Mouse (Mus musculus) forebrain, embryonic 12.5 days (tissue): ENCODE results near the gene Asb8. TPM values are rescaled to one million over a fixed set of nuclear protein-coding genes. Genes with fewer than 3 reads are reported as not detected.

Experiments
- ATAC-seq: fragments of 200-750 bp; cut with Nextera tagmentation; 2 replicates; pipeline ENCODE4 v1.8.0; 2017; ENCODE audit warnings: moderate TSS enrichment; ENCODE audit not compliant: low FRiP score
- H3K27ac ChIP-seq: fragments of 300-500 bp; sonication (generic); 2 replicates; pipeline ENCODE4 v1.5.1; 2016; ENCODE audit warnings: mild to moderate bottlenecking
- H3K27me3 ChIP-seq: fragments of 300-500 bp; sonication (generic); 2 replicates; pipeline ENCODE4 v1.6.1; 2016; ENCODE audit warnings: mild to moderate bottlenecking
- H3K36me3 ChIP-seq: fragments of 300-500 bp; sonication (generic); replicated peaks from 2 replicates; pipeline ENCODE4 v1.6.1; 2016; ENCODE audit warnings: mild to moderate bottlenecking
- H3K4me1 ChIP-seq: fragments of 300-500 bp; sonication (generic); 2 replicates; pipeline ENCODE4 v1.6.1; 2016
- H3K4me2 ChIP-seq: fragments of 300-500 bp; sonication (generic); 2 replicates; pipeline ENCODE4 v1.6.1; 2016; ENCODE audit warnings: mild to moderate bottlenecking, moderate library complexity
- H3K4me3 ChIP-seq: fragments of 300-500 bp; sonication (generic); replicated peaks from 2 replicates; pipeline ENCODE4 v1.5.1; 2016; ENCODE audit warnings: mild to moderate bottlenecking
- H3K9ac ChIP-seq: fragments of 300-500 bp; sonication (generic); 2 replicates; pipeline ENCODE4 v1.6.1; 2016; ENCODE audit warnings: mild to moderate bottlenecking
- H3K9me3 ChIP-seq: fragments of 300-500 bp; sonication (generic); 2 replicates; pipeline ENCODE4 v1.6.1; 2016
- WGBS: fragments of 180-500 bp; shearing (Covaris S2); methylation state at CpG from one replicate; pipeline ENCODE4 v1.1.7; 2016; 5-methylcytosine and 5-hydroxymethylcytosine counted together
- polyA plus RNA-seq: library from polyadenylated mRNA; unstranded; fragments of >200 nt; fragmentation: Nextera tagmentation; extraction: Ambion mirVana; gene quantifications from 2 replicates; pipeline ENCODE4 v1.2.1, GENCODE M21; 2016

The Asb8 gene
- polyA plus RNA-seq, 1 experiment from 2014 or later = 38.4 TPM

- H3K4me2 ChIP-seq = no peak overlapping the region
- peaks cover 91% of the 10 kb centered on the region for H3K36me3 ChIP-seq
- no peaks in the 10 kb centered on the region for H3K9me3 ChIP-seq
- 93% methylated on average over 3 of the region's 3 CpGs for WGBS
- H3K27me3 ChIP-seq = no peaks in the 10 kb centered on the region
- no peaks in the 10 kb centered on the region for H3K4me1 ChIP-seq
- no peak overlapping the region for H3K27ac ChIP-seq
- H3K9ac ChIP-seq = no peak overlapping the region
- no peak for ATAC-seq
- no peak overlapping the region for H3K4me3 ChIP-seq
These were observed 32.0 kb downstream of the Asb8 start for GRCm38 (mm10) chr15:98133471-98133870.

- Histone ChIP-seq H3K9me3 (no peaks in the 10 kb centered on the region), H3K9ac (no peak overlapping the region), H3K36me3 (peaks cover 95% of the 10 kb centered on the region), H3K27ac (no peak overlapping the region), H3K4me3 (no peak overlapping the region), H3K4me2 (no peak overlapping the region), H3K4me1 (no peaks in the 10 kb centered on the region), H3K27me3 (no peaks in the 10 kb centered on the region)
- no peak for ATAC-seq
- 91% methylated on average over 15 of the region's 15 CpGs for WGBS
These were observed 33.3 kb downstream of the Asb8 start for GRCm38 (mm10) chr15:98131942-98132655.

GRCm38 (mm10) chr15:98131451-98131850 is 34.0 kb downstream of the Asb8 start:
- Histone ChIP-seq H3K27me3 (no peaks in the 10 kb centered on the region), H3K36me3 (peaks cover 95% of the 10 kb centered on the region), H3K4me1 (no peaks in the 10 kb centered on the region), H3K27ac (no peak overlapping the region), H3K9me3 (no peaks in the 10 kb centered on the region), H3K4me2 (no peak overlapping the region), H3K9ac (no peak overlapping the region), H3K4me3 (no peak overlapping the region)
- ATAC-seq = no peak
- 93% methylated on average over 7 of the region's 7 CpGs for WGBS

GRCm38 (mm10) chr15:98131001-98131400 is 34.4 kb downstream of the Asb8 start:
- Histone ChIP-seq H3K27ac (no peak overlapping the region), H3K36me3 (peaks cover 95% of the 10 kb centered on the region), H3K4me2 (no peak overlapping the region), H3K4me1 (no peaks in the 10 kb centered on the region), H3K9me3 (no peaks in the 10 kb centered on the region), H3K4me3 (no peak overlapping the region), H3K27me3 (no peaks in the 10 kb centered on the region), H3K9ac (no peak overlapping the region)
- no peak for ATAC-seq
- WGBS = 91% methylated on average over 4 of the region's 4 CpGs

- ATAC-seq = no peak
- H3K4me2 ChIP-seq = no peak overlapping the region
- no peak overlapping the region for H3K9ac ChIP-seq
- no peaks in the 10 kb centered on the region for H3K4me1 ChIP-seq
- H3K4me3 ChIP-seq = no peak overlapping the region
- WGBS = 94% methylated on average over 20 of the region's 20 CpGs
- no peak overlapping the region for H3K27ac ChIP-seq
- peaks cover 73% of the 10 kb centered on the region for H3K36me3 ChIP-seq
- no peaks in the 10 kb centered on the region for H3K9me3 ChIP-seq
- H3K27me3 ChIP-seq = no peaks in the 10 kb centered on the region
These were observed 44.6 kb downstream of the Asb8 start for GRCm38 (mm10) chr15:98120831-98121230.

- peaks cover 67% of the 10 kb centered on the region for H3K36me3 ChIP-seq
These were observed 46.1 kb downstream of the Asb8 start for GRCm38 (mm10) chr15:98119363-98119762.

GRCm38 (mm10) chr15:98116287-98116686 is 49.1 kb downstream of the Asb8 start:
- ATAC-seq = no peak
- H3K4me2 ChIP-seq = no peak overlapping the region
- H3K36me3 ChIP-seq = peaks cover 49% of the 10 kb centered on the region
- H3K4me1 ChIP-seq = no peaks in the 10 kb centered on the region
- no peaks in the 10 kb centered on the region for H3K9me3 ChIP-seq
- no peak overlapping the region for H3K4me3 ChIP-seq
- WGBS = 91% methylated on average over 5 of the region's 5 CpGs
- H3K9ac ChIP-seq = no peak overlapping the region
- no peaks in the 10 kb centered on the region for H3K27me3 ChIP-seq
- H3K27ac ChIP-seq = no peak overlapping the region

More at GRCm38 (mm10) chr15:98119363-98119762, 46.1 kb downstream of the Asb8 start:
- Histone ChIP-seq H3K27ac (no peak overlapping the region), H3K9me3 (no peaks in the 10 kb centered on the region), H3K4me3 (no peak overlapping the region), H3K4me1 (no peaks in the 10 kb centered on the region), H3K27me3 (no peaks in the 10 kb centered on the region), H3K9ac (no peak overlapping the region), H3K4me2 (no peak overlapping the region)
- WGBS = 89% methylated on average over 12 of the region's 12 CpGs
- ATAC-seq = no peak

GRCm38 (mm10) chr15:98115779-98116163 is 49.7 kb downstream of the Asb8 start:
- Histone ChIP-seq H3K9me3 (no peaks in the 10 kb centered on the region), H3K4me1 (0 out of 2 replicates have a peak, but pooled peaks cover 3% of the 10 kb centered on the region), H3K9ac (no peak overlapping the region), H3K27ac (no peak overlapping the region), H3K36me3 (peaks cover 44% of the 10 kb centered on the region), H3K4me3 (no peak overlapping the region), H3K4me2 (no peak overlapping the region), H3K27me3 (no peaks in the 10 kb centered on the region)
- no peak for ATAC-seq
- 97% methylated on average over 9 of the region's 9 CpGs for WGBS

GRCm38 (mm10) chr15:98114852-98115778 is 50.3 kb downstream of the Asb8 start:
- peaks cover 41% of the 10 kb centered on the region for H3K36me3 ChIP-seq
- no peak for ATAC-seq

GRCm38 (mm10) chr15:98114098-98114851 is 51.1 kb downstream of the Asb8 start:
- H3K27me3 ChIP-seq = no peaks in the 10 kb centered on the region
- no peak overlapping the region for H3K27ac ChIP-seq
- 83% methylated on average over 10 of the region's 10 CpGs for WGBS
- peaks cover 10% of the 10 kb centered on the region for H3K4me1 ChIP-seq
- peaks cover 36% of the 10 kb centered on the region for H3K36me3 ChIP-seq
- H3K9ac ChIP-seq = no peak overlapping the region
- ATAC-seq = no peak
- no peaks in the 10 kb centered on the region for H3K9me3 ChIP-seq
- H3K4me3 ChIP-seq = no peak overlapping the region
- H3K4me2 ChIP-seq = no peak overlapping the region

More at GRCm38 (mm10) chr15:98114852-98115778, 50.3 kb downstream of the Asb8 start:
- H3K4me1 ChIP-seq = peaks cover 3% of the 10 kb centered on the region; the same call in 1 of the 2 replicates
- WGBS = 88% methylated on average over 10 of the region's 10 CpGs
- no peaks in the 10 kb centered on the region for H3K9me3 ChIP-seq
- no peak overlapping the region for H3K27ac ChIP-seq
- no peak overlapping the region for H3K4me3 ChIP-seq
- no peak overlapping the region for H3K4me2 ChIP-seq
- H3K9ac ChIP-seq = no peak overlapping the region
- no peaks in the 10 kb centered on the region for H3K27me3 ChIP-seq

- Histone ChIP-seq H3K4me2 (no peak overlapping the region), H3K4me3 (no peak overlapping the region), H3K9ac (no peak overlapping the region), H3K4me1 (peaks cover 26% of the 10 kb centered on the region), H3K27ac (no peak overlapping the region), H3K36me3 (peaks cover 20% of the 10 kb centered on the region), H3K27me3 (no peaks in the 10 kb centered on the region), H3K9me3 (no peaks in the 10 kb centered on the region)
- no peak for ATAC-seq
- WGBS = 79% methylated on average over 5 of the region's 5 CpGs
These were observed 53.6 kb downstream of the Asb8 start for GRCm38 (mm10) chr15:98111791-98112190.
